Mouse (Mus musculus): ENCODE data around the gene Hist1h4i. TPM values are rescaled to one million over a fixed set of nuclear protein-coding genes. Genes with fewer than 3 reads are reported as not detected.

Hist1h4i gene
- polyA plus RNA-seq, 1 experiment from 2014 or later = 40.8 TPM

DNA sequence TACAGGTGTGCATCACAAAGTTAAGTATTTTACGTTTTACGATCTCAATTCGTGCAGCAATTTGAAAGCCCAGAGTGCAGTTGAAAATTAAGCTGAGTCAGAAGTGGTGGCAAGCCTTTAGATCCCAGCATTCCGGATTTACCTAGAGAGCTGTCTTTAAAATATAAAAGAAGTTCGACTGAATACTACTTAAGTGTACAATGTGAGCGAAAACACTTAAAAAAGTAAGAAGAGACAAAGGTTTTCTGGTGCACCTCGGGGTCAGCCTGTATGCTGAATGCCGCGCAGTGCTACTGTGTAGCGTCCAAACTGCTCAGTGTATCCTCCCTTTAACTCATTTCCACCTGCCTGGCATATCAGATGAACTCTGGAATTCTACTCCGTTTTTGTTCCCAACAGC is 19.6 kb downstream of the Hist1h4i start:
- Histone ChIP-seq H3K4me3 (replicated peaks) (peak overlapping the region; percentile 63), H3K9ac (peak overlapping the region; percentile 68), H3K27ac (replicated peaks) (peak overlapping the region; percentile 82), H3K4me1 (replicated peaks) (peaks cover 29% of the 10 kb centered on the region), H3K27me3 (peaks cover 3% of the 10 kb centered on the region; the same call in 1 of the 2 replicates), H3K9me3 (replicated peaks) (no peaks in the 10 kb centered on the region), H3K4me2 (peak overlapping the region; percentile 85), H3K36me3 (replicated peaks) (no peaks in the 10 kb centered on the region)
- ATAC-seq (ENCODE audit: insufficient read depth) = peak; percentile 53
- WGBS (ENCODE audit: insufficient replicate concordance) = 0% methylated on average over 11 of the region's 11 CpGs

DNA sequence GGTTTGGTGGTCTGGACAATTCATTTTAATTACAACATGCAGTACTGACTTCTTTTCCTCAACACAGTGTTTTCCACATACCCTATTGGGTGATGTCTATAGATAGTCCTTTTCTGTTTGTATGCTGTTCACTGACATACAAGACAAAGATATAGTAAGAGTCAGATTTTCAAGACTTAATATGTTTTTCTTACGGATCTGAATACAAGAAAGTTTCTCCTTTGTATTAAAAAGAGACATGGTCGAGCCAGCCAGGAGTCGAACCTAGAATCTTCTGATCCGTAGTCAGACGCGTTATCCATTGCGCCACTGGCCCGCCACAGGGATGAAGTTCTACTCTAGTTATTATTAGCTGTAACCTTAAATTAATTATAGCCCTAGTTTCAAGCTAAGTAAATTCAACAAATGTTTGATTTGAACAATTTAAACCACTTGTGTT is 20.2 kb downstream of the Hist1h4i start:
- Histone ChIP-seq H3K36me3 (replicated peaks) (no peaks in the 10 kb centered on the region), H3K27ac (replicated peaks) (peak overlapping the region; percentile 82), H3K4me2 (peak overlapping the region; percentile 85), H3K4me3 (replicated peaks) (peak overlapping the region; percentile 63), H3K27me3 (peaks cover 3% of the 10 kb centered on the region; the same call in 1 of the 2 replicates), H3K9me3 (replicated peaks) (no peaks in the 10 kb centered on the region), H3K4me1 (replicated peaks) (peaks cover 28% of the 10 kb centered on the region), H3K9ac (peak overlapping the region; percentile 68)
- ATAC-seq (ENCODE audit: insufficient read depth) = peak; percentile 76
- WGBS (ENCODE audit: insufficient replicate concordance) = under 1% methylated on average over 8 of the region's 8 CpGs

DNA sequence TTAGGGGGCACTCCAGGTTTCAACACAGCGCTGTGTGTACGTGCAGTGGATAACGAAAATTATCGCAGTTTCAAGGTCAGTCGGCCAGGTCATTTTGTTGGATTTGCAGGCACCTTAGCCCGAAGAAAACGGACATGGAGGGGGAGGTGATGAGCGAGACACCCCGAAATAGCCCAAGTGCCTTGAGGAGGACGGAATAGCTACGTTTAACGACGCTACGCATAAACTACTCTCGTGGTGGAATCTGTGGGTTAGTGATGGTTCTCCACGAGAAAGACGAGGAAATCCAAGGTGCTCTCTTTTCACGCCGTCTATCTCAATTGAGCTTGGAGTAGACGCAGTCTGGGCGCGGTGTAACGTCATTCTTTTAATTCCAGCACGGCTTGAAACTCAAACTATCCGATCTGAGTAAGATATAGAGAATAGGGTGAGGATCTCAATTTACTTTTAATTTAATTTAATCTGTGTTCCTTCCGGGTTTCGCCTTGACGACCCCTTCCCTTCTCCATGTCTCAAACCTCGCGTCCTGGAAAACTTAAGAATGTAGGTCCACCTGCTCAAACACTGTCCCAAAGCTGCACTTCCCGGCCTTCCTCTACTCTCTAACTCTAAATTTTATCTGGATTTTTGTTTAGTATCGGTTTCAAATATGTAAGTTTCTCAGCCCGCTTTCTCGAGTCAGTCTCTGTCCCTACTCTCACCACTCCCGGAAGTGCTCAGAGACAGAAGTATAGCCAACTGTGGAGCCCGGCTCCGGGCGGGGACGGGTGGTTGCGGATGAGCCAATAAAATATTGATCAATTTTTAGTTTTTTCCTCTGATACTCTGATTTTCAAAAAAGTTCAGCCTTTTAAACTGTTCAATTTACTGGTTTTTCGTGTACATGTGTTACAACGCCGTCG is 21.0 kb downstream of the Hist1h4i start:
- ATAC-seq (ENCODE audit: insufficient read depth) = peak; percentile 70
- H3K4me2 ChIP-seq = peak overlapping the region; percentile 85
- peak overlapping the region; percentile 63 for H3K4me3 ChIP-seq (replicated peaks)
- peaks cover 7% of the 10 kb centered on the region for H3K27me3 ChIP-seq
- peaks cover 28% of the 10 kb centered on the region for H3K4me1 ChIP-seq (replicated peaks)
- WGBS (ENCODE audit: insufficient replicate concordance) = under 1% methylated on average over 44 of the region's 44 CpGs
- H3K27ac ChIP-seq (replicated peaks) = peak overlapping the region; percentile 65
- peak overlapping the region; percentile 65 for H3K9ac ChIP-seq
- H3K9me3 ChIP-seq (replicated peaks) = no peaks in the 10 kb centered on the region
- no peaks in the 10 kb centered on the region for H3K36me3 ChIP-seq (replicated peaks)

DNA sequence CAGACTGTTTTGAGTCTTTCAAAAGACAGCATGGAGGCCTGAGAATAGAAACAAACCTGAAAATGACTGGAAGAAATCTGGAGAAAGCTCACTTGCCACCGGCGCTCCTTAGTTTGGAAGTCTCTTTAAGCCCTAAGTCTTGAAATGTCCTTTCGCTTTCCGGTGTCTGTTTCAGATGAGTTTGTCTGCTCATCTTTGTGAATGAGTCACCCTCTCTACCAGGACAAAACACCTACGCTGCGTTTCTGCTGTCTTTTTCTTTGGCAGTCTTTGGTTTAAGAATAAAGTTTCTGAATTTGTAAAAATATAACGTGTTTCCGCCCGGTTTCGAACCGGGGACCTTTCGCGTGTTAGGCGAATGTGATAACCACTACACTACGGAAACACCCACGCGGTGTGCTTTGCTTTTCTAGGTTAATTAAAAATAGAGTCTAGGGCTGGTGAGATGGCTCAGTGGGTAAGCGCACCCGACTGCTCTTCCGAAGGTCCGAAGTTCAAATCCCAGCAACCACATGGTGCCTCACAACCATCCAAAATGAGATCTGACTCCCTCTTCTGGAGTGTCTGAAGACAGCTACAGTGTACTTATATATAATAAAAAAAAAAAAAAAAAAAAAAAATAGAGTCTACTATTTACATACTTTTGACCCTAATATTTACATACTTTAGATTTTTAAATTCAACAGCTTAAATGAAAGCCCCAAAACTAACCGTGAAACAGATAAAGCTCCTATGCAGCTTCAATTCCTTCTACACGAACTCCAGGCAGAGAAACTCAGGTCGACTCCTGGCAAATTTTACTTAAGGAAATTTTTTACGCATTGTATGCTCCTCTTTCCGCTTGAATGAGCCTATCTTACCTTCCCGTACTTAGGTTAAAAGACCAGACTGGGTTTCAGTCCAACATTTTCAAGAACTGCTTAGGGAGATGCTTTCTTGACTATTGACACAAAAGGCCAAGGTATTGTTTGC is 25.4 kb downstream of the Hist1h4i start:
- Histone ChIP-seq H3K4me1 (replicated peaks) (peaks cover 30% of the 10 kb centered on the region), H3K4me2 (peak overlapping the region; percentile 41), H3K9me3 (replicated peaks) (no peaks in the 10 kb centered on the region), H3K9ac (no peak overlapping the region), H3K4me3 (replicated peaks) (peak overlapping the region; percentile 7), H3K27ac (replicated peaks) (no peak overlapping the region), H3K36me3 (replicated peaks) (no peaks in the 10 kb centered on the region), H3K27me3 (peaks cover 44% of the 10 kb centered on the region)
- ATAC-seq (ENCODE audit: insufficient read depth) = peak; percentile 73
- WGBS (ENCODE audit: insufficient replicate concordance) = 14% methylated on average over 27 of the region's 27 CpGs

DNA sequence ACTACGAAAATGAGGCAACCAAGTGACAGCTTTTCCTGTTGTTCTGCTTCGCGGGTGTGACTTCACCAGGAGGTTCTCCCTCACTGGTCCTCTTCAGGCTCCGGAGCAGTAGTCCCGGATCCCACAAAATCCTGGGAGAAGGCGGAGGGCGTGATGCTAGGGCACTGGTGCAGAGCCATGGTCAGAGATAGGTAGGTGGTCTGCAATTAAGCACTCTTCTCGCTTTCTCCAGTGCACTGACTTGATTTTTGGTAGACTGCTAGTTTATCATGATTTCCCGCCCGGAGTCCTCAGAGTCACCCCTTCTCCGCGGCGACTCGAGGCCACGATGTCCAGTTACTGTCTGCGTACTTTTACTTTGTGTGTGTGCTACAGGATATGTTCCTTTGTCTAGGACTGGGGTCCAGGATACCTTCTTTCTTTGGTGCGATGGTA is 26.7 kb downstream of the Hist1h4i start:
- ATAC-seq (ENCODE audit: insufficient read depth) = no peak
- 8% methylated on average over 17 of the region's 17 CpGs for WGBS (ENCODE audit: insufficient replicate concordance)
- peaks cover 57% of the 10 kb centered on the region for H3K27me3 ChIP-seq

DNA sequence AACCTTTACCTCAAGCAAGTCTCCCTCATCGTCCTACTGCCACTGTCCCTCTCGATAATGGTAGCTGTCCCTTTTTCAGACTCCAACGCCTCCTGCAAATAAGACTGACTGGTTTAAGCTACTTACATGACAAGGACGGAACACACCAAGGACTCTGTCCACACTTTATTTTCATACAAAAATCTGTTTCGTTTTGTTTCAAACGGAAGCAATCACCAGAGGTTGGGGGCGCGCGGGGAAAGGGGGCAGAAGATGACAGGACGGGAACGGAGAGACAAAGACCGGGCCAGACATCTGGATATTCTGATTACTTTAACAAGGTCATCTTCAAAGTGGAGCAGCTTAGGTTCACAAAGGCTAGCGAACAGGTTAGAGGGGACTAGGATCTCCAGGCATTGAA is 27.4 kb downstream of the Hist1h4i start:
- Histone ChIP-seq H3K4me2 (peak overlapping the region; percentile 41), H3K4me1 (replicated peaks) (peaks cover 17% of the 10 kb centered on the region), H3K27ac (replicated peaks) (no peak overlapping the region), H3K9me3 (replicated peaks) (no peaks in the 10 kb centered on the region), H3K36me3 (replicated peaks) (no peaks in the 10 kb centered on the region), H3K27me3 (peaks cover 62% of the 10 kb centered on the region), H3K9ac (no peak overlapping the region), H3K4me3 (replicated peaks) (no peak overlapping the region)
- no peak for ATAC-seq (ENCODE audit: insufficient read depth)
- WGBS (ENCODE audit: insufficient replicate concordance) = 18% methylated on average over 13 of the region's 13 CpGs

More for the DNA sequence above, 26.7 kb downstream of the Hist1h4i start:
- Histone ChIP-seq H3K4me2 (peak overlapping the region; percentile 41), H3K9me3 (replicated peaks) (no peaks in the 10 kb centered on the region), H3K9ac (no peak overlapping the region), H3K4me3 (replicated peaks) (peak overlapping the region; percentile 21), H3K36me3 (replicated peaks) (no peaks in the 10 kb centered on the region), H3K4me1 (replicated peaks) (peaks cover 21% of the 10 kb centered on the region), H3K27ac (replicated peaks) (no peak overlapping the region)

DNA sequence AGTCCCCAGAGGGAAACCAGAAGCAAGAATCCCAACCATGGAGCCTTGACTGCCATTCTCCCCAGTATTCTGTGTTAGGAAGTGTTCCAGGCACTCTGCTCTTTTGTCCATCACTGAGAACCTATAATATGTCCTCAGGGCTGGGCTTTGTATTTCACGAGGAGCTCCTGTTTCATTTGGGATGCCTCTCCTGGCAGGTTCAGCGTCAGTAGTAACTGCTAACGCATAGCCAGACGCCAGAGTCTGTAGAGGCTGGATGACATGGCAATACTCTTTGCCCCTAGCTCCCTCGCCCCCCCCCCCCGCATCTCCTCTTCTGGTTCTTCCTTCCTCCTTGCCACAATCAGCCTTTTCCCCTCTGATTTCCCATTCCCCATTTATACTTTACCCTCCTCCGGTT is 31.5 kb downstream of the Hist1h4i start, which contains the start of gene Prss16:
TSS of gene Prss16 (minus strand) at position 101 of the 400 bp plus-strand sequence.
- Histone ChIP-seq H3K27me3 (peaks cover 94% of the 10 kb centered on the region), H3K4me2 (no peak within 1 kb of the TSS), H3K9me3 (replicated peaks) (no peaks in the 10 kb centered on the region), H3K36me3 (replicated peaks) (no peaks in the 10 kb centered on the region), H3K4me3 (replicated peaks) (no peak within 1 kb of the TSS), H3K27ac (replicated peaks) (no peak within 1 kb of the TSS), H3K9ac (no peak within 1 kb of the TSS), H3K4me1 (replicated peaks) (peaks cover 31% of the 10 kb centered on the region)
- no peak for ATAC-seq (ENCODE audit: insufficient read depth)
- WGBS (ENCODE audit: insufficient replicate concordance) = 15% methylated on average over 6 of the region's 7 CpGs

DNA sequence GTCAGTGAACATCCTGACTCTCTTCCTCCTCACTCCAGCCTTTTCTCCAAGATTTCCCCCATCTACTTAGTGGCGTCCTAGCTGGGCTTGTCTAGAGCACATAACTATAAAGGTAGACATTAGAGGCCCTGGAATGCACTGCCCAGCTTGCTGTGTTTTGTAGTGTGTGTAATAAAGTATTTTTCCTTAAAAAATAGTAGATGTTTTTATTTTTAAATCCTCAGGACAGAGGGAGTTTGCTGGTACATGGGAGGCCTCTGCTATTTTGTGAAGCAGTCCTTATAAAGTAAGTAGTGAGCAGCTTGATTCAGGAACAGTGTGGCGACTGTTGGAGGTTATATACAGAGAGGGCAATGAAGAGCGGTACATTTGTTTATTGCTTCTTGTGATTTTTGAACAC is 32.5 kb downstream of the Hist1h4i start:
- no peak for ATAC-seq (ENCODE audit: insufficient read depth)
- H3K4me1 ChIP-seq (replicated peaks) = peaks cover 26% of the 10 kb centered on the region
- H3K27ac ChIP-seq (replicated peaks) = no peak overlapping the region
- H3K4me2 ChIP-seq = no peak overlapping the region
- WGBS (ENCODE audit: insufficient replicate concordance) = 76% methylated on average over 3 of the region's 3 CpGs
- no peaks in the 10 kb centered on the region for H3K36me3 ChIP-seq (replicated peaks)
- peaks cover 94% of the 10 kb centered on the region for H3K27me3 ChIP-seq
- H3K9me3 ChIP-seq (replicated peaks) = no peaks in the 10 kb centered on the region
- H3K9ac ChIP-seq = no peak overlapping the region
- no peak overlapping the region for H3K4me3 ChIP-seq (replicated peaks)

DNA sequence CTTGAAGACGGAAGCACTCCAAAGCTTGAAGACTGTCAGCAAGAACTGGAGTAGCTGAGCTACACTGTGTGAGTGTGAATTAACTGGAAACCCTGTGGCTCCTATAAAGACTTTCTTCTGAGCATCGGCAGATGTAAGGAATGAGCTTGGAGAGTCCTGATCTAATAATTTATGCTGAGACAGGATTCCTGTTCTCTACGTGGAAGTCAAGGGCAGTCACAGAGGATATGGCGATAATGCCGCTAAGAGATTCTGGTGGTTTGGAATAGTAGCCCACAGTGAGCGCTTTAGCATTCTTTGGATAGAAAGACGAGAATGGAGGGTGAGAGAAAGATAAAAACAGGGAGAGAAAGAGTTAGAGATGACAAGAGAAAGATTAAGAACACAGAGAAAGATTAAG is 33.3 kb downstream of the Hist1h4i start:
- Histone ChIP-seq H3K36me3 (replicated peaks) (no peaks in the 10 kb centered on the region), H3K27me3 (peaks cover 96% of the 10 kb centered on the region)
- WGBS (ENCODE audit: insufficient replicate concordance) = 48% methylated on average over 7 of the region's 7 CpGs

DNA sequence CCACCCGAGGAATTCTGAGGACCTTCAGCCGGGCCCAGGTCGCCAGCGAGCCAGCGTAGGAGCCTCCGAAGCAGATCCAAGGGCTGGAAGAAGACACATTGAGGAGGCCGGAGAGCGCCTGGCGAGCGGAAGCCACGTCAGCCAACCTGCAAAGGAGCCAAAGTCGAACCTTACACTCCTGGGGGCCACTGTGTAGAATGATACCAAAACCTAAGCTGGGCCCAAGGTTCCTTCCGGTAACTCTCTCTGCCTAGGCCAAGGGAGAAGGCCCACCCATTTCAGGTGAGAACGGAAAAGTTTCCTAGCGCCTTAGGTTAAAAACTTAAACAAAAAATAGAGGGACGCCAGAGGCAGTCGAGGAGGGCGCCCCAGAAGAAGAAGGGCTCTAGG is 34.0 kb downstream of the Hist1h4i start:
- ATAC-seq (ENCODE audit: insufficient read depth) = no peak
- WGBS (ENCODE audit: insufficient replicate concordance) = 11% methylated on average over 18 of the region's 18 CpGs

More for the DNA sequence above, 33.3 kb downstream of the Hist1h4i start:
- Histone ChIP-seq H3K9me3 (replicated peaks) (no peaks in the 10 kb centered on the region), H3K9ac (no peak overlapping the region), H3K4me2 (no peak overlapping the region), H3K4me3 (replicated peaks) (no peak overlapping the region), H3K4me1 (replicated peaks) (peaks cover 26% of the 10 kb centered on the region), H3K27ac (replicated peaks) (no peak overlapping the region)
- ATAC-seq (ENCODE audit: insufficient read depth) = no peak

More for the DNA sequence above, 34.0 kb downstream of the Hist1h4i start:
- Histone ChIP-seq H3K27ac (replicated peaks) (no peak overlapping the region), H3K9me3 (replicated peaks) (no peaks in the 10 kb centered on the region), H3K36me3 (replicated peaks) (no peaks in the 10 kb centered on the region), H3K4me1 (replicated peaks) (peaks cover 26% of the 10 kb centered on the region), H3K4me2 (peak overlapping the region; percentile 86), H3K27me3 (peaks cover 96% of the 10 kb centered on the region), H3K4me3 (replicated peaks) (peak overlapping the region; percentile 61), H3K9ac (no peak overlapping the region)
